Mouse (Mus musculus): ENCODE results near the gene Pdzd9. TPM values are rescaled to one million over a fixed set of nuclear protein-coding genes. Genes with fewer than 3 reads are reported as not detected.

Gene Pdzd9
- polyA plus RNA-seq, 1 experiment from 2014 or later = 0.23 TPM

GRCm38 (mm10) chr7:120695196-120695595 is 25.1 kb upstream of the Pdzd9 start:
- DNase-seq (ENCODE audit: low spot score) (no peak), ATAC-seq (replicated peaks; ENCODE audit: low FRiP score) (no peak)
- Histone ChIP-seq H3K27ac (ENCODE audit: low read depth, low read length) (no peak overlapping the region), H3K27me3 (replicated peaks; ENCODE audit: control insufficient read depth, insufficient read depth, low read length) (no peaks in the 10 kb centered on the region), H3K9me3 (ENCODE audit: control insufficient read depth, low read length) (no peaks in the 10 kb centered on the region), H3K36me3 (ENCODE audit: control insufficient read depth, insufficient read depth, low read length) (peaks cover 5% of the 10 kb centered on the region; the same call in 1 of the 2 replicates), H3K9ac (ENCODE audit: low read depth, low read length) (no peak overlapping the region), H3K4me3 (ENCODE audit: low read depth, low read length) (no peak overlapping the region), H3K4me1 (replicated peaks; ENCODE audit: control insufficient read depth, insufficient read depth, low read length) (peaks cover 13% of the 10 kb centered on the region), H3K4me2 (no peak overlapping the region)
- 63% methylated on average over 6 of the region's 6 CpGs for WGBS

GRCm38 (mm10) chr7:120693831-120694375 is 23.8 kb upstream of the Pdzd9 start:
- WGBS = 98% methylated on average over 5 of the region's 5 CpGs
- Histone ChIP-seq H3K4me2 (no peak overlapping the region), H3K4me1 (replicated peaks; ENCODE audit: control insufficient read depth, insufficient read depth, low read length) (peaks cover 10% of the 10 kb centered on the region), H3K9me3 (ENCODE audit: control insufficient read depth, low read length) (no peaks in the 10 kb centered on the region), H3K27ac (ENCODE audit: low read depth, low read length) (no peak overlapping the region), H3K9ac (ENCODE audit: low read depth, low read length) (no peak overlapping the region), H3K36me3 (ENCODE audit: control insufficient read depth, insufficient read depth, low read length) (peaks cover 5% of the 10 kb centered on the region; the same call in 1 of the 2 replicates), H3K27me3 (replicated peaks; ENCODE audit: control insufficient read depth, insufficient read depth, low read length) (no peaks in the 10 kb centered on the region), H3K4me3 (ENCODE audit: low read depth, low read length) (no peak overlapping the region)
- ATAC-seq (replicated peaks; ENCODE audit: low FRiP score) = no peak
- DNase-seq (ENCODE audit: low spot score) = no peak

- Histone ChIP-seq H3K36me3 (ENCODE audit: control insufficient read depth, insufficient read depth, low read length) (peaks cover 5% of the 10 kb centered on the region; the same call in 1 of the 2 replicates), H3K4me3 (ENCODE audit: low read depth, low read length) (no peak overlapping the region), H3K27ac (ENCODE audit: low read depth, low read length) (no peak overlapping the region), H3K4me1 (replicated peaks; ENCODE audit: control insufficient read depth, insufficient read depth, low read length) (peaks cover 8% of the 10 kb centered on the region), H3K9me3 (ENCODE audit: control insufficient read depth, low read length) (no peaks in the 10 kb centered on the region), H3K27me3 (replicated peaks; ENCODE audit: control insufficient read depth, insufficient read depth, low read length) (no peaks in the 10 kb centered on the region), H3K9ac (ENCODE audit: low read depth, low read length) (no peak overlapping the region), H3K4me2 (no peak overlapping the region)
- DNase-seq (ENCODE audit: low spot score) (no peak), ATAC-seq (replicated peaks; ENCODE audit: low FRiP score) (no peak)
- WGBS = 71% methylated on average over 4 of the region's 4 CpGs
Measured at GRCm38 (mm10) chr7:120690634-120691033, 20.5 kb upstream of the Pdzd9 start.

GRCm38 (mm10) chr7:120685227-120685626 is 15.1 kb upstream of the Pdzd9 start:
- no peak overlapping the region for H3K9ac ChIP-seq (ENCODE audit: low read depth, low read length)
- WGBS = 88% methylated on average over 6 of the region's 6 CpGs
- H3K27me3 ChIP-seq (replicated peaks; ENCODE audit: control insufficient read depth, insufficient read depth, low read length) = no peaks in the 10 kb centered on the region
- DNase-seq (ENCODE audit: low spot score) = no peak
- no peak overlapping the region for H3K27ac ChIP-seq (ENCODE audit: low read depth, low read length)
- H3K4me3 ChIP-seq (ENCODE audit: low read depth, low read length) = no peak overlapping the region
- H3K4me2 ChIP-seq = no peak overlapping the region
- H3K36me3 ChIP-seq (ENCODE audit: control insufficient read depth, insufficient read depth, low read length) = no peaks in the 10 kb centered on the region
- H3K9me3 ChIP-seq (ENCODE audit: control insufficient read depth, low read length) = no peaks in the 10 kb centered on the region
- H3K4me1 ChIP-seq (replicated peaks; ENCODE audit: control insufficient read depth, insufficient read depth, low read length) = peaks cover 20% of the 10 kb centered on the region
- ATAC-seq (replicated peaks; ENCODE audit: low FRiP score) = no peak

- Histone ChIP-seq H3K27me3 (replicated peaks; ENCODE audit: control insufficient read depth, insufficient read depth, low read length) (no peaks in the 10 kb centered on the region), H3K4me2 (no peak overlapping the region), H3K27ac (ENCODE audit: low read depth, low read length) (no peak overlapping the region), H3K9ac (ENCODE audit: low read depth, low read length) (no peak overlapping the region), H3K4me1 (replicated peaks; ENCODE audit: control insufficient read depth, insufficient read depth, low read length) (peaks cover 25% of the 10 kb centered on the region), H3K9me3 (ENCODE audit: control insufficient read depth, low read length) (no peaks in the 10 kb centered on the region), H3K4me3 (ENCODE audit: low read depth, low read length) (no peak overlapping the region), H3K36me3 (ENCODE audit: control insufficient read depth, insufficient read depth, low read length) (no peaks in the 10 kb centered on the region)
- no peak for DNase-seq (ENCODE audit: low spot score)
- WGBS = 88% methylated on average over 2 of the region's 2 CpGs
- no peak for ATAC-seq (replicated peaks; ENCODE audit: low FRiP score)
Measured at GRCm38 (mm10) chr7:120684731-120685161, 14.6 kb upstream of the Pdzd9 start.

GRCm38 (mm10) chr7:120682002-120682401 is 11.9 kb upstream of the Pdzd9 start:
- Histone ChIP-seq H3K9ac (ENCODE audit: low read depth, low read length) (no peak overlapping the region), H3K4me1 (replicated peaks; ENCODE audit: control insufficient read depth, insufficient read depth, low read length) (peaks cover 42% of the 10 kb centered on the region)

GRCm38 (mm10) chr7:120679023-120679422 is 8.9 kb upstream of the Pdzd9 start:
- 39% methylated on average over 8 of the region's 8 CpGs for WGBS
- no peak for ATAC-seq (replicated peaks; ENCODE audit: low FRiP score)
- peak overlapping the region; percentile 48 for H3K9ac ChIP-seq (ENCODE audit: low read depth, low read length)
- H3K4me2 ChIP-seq = peak overlapping the region; percentile 95
- H3K4me3 ChIP-seq (ENCODE audit: low read depth, low read length) = peak overlapping the region; percentile 91
- peaks cover 47% of the 10 kb centered on the region for H3K4me1 ChIP-seq (replicated peaks; ENCODE audit: control insufficient read depth, insufficient read depth, low read length)
- H3K27ac ChIP-seq (ENCODE audit: low read depth, low read length) = no peak overlapping the region
- no peaks in the 10 kb centered on the region for H3K27me3 ChIP-seq (replicated peaks; ENCODE audit: control insufficient read depth, insufficient read depth, low read length)
- no peak for DNase-seq (ENCODE audit: low spot score)
- H3K9me3 ChIP-seq (ENCODE audit: control insufficient read depth, low read length) = no peaks in the 10 kb centered on the region
- no peaks in the 10 kb centered on the region for H3K36me3 ChIP-seq (ENCODE audit: control insufficient read depth, insufficient read depth, low read length)

More at GRCm38 (mm10) chr7:120682002-120682401, 11.9 kb upstream of the Pdzd9 start:
- H3K4me3 ChIP-seq (ENCODE audit: low read depth, low read length) = no peak overlapping the region
- H3K27ac ChIP-seq (ENCODE audit: low read depth, low read length) = no peak overlapping the region
- H3K27me3 ChIP-seq (replicated peaks; ENCODE audit: control insufficient read depth, insufficient read depth, low read length) = no peaks in the 10 kb centered on the region
- no peak overlapping the region for H3K4me2 ChIP-seq
- H3K36me3 ChIP-seq (ENCODE audit: control insufficient read depth, insufficient read depth, low read length) = no peaks in the 10 kb centered on the region
- H3K9me3 ChIP-seq (ENCODE audit: control insufficient read depth, low read length) = no peaks in the 10 kb centered on the region
- 43% methylated on average over 4 of the region's 4 CpGs for WGBS
- DNase-seq (ENCODE audit: low spot score) (no peak), ATAC-seq (replicated peaks; ENCODE audit: low FRiP score) (no peak)

GRCm38 (mm10) chr7:120677764-120678531 is 7.8 kb upstream of the Pdzd9 start:
- Histone ChIP-seq H3K4me3 (ENCODE audit: low read depth, low read length) (peak overlapping the region; percentile 91), H3K9ac (ENCODE audit: low read depth, low read length) (peak overlapping the region; percentile 87), H3K27me3 (replicated peaks; ENCODE audit: control insufficient read depth, insufficient read depth, low read length) (no peaks in the 10 kb centered on the region), H3K9me3 (ENCODE audit: control insufficient read depth, low read length) (no peaks in the 10 kb centered on the region), H3K4me2 (peak overlapping the region; percentile 95), H3K4me1 (replicated peaks; ENCODE audit: control insufficient read depth, insufficient read depth, low read length) (peaks cover 47% of the 10 kb centered on the region), H3K36me3 (ENCODE audit: control insufficient read depth, insufficient read depth, low read length) (no peaks in the 10 kb centered on the region), H3K27ac (ENCODE audit: low read depth, low read length) (peak overlapping the region; percentile 80)
- ATAC-seq (replicated peaks; ENCODE audit: low FRiP score) (peak; percentile 63), DNase-seq (ENCODE audit: low spot score) (peak; percentile 59)
- WGBS = 3% methylated on average over 42 of the region's 42 CpGs

Data from liver, embryonic 11.5 days (tissue).